Mouse (Mus musculus) activated CD4-positive, CD25-positive, alpha-beta regulatory T cell, adult 4 months (primary cell): ENCODE data around the gene F11r. TPM values are rescaled to one million over a fixed set of nuclear protein-coding genes. Genes with fewer than 3 reads are reported as not detected.

Experiments
- polyA plus RNA-seq, 2 experiments: library from polyadenylated mRNA; unstranded; fragments of 100-300 nt; shearing (Covaris generic); gene quantifications; one replicate each; pipeline ENCODE4 v1.2.1; 2017

Gene F11r
- polyA plus RNA-seq, 2 experiments from 2014 or later, result 0.18 TPM; not detected in 1

Other genes with a start within 250 kb of the F11r start
- gene Pcp4l1, start 241.3 kb upstream of the F11r start, polyA plus RNA-seq, result not detected
- under 1 TPM; 0.40 to 0.66 TPM for gene Nr1i3, start 223.6 kb upstream of the F11r start, polyA plus RNA-seq
- 10 to 100 TPM; 25.1 to 27.8 TPM for gene Tomm40l, start 215.0 kb upstream of the F11r start, polyA plus RNA-seq
- not detected for gene Apoa2, start 212.5 kb upstream of the F11r start, polyA plus RNA-seq
- gene Fcer1g, start 203.2 kb upstream of the F11r start, polyA plus RNA-seq, result 1 to 10 TPM; 1.7 to 4.0 TPM
- gene Adamts4, start 187.1 kb upstream of the F11r start, polyA plus RNA-seq, result under 1 TPM in 1 of 2 experiments, not detected in 1; 0.09 TPM
- 100 to 1,000 TPM; 108 to 141 TPM for gene Ndufs2, start 186.1 kb upstream of the F11r start, polyA plus RNA-seq
- 10 to 100 TPM; 33.1 to 35.7 TPM for gene B4galt3, start 167.2 kb upstream of the F11r start, polyA plus RNA-seq
- 10 to 100 TPM; 53.6 to 58.0 TPM for gene Ppox, start 156.3 kb upstream of the F11r start, polyA plus RNA-seq
- 10 to 100 TPM; 11.8 to 19.8 TPM for gene Usp21, start 149.5 kb upstream of the F11r start, polyA plus RNA-seq
- 100 to 1,000 TPM; 100 to 110 TPM for gene Ufc1, start 142.5 kb upstream of the F11r start, polyA plus RNA-seq
- 10 to 100 TPM; 33.7 to 35.2 TPM for gene Dedd, start 108.4 kb upstream of the F11r start, polyA plus RNA-seq
- 10 to 100 TPM; 26.3 to 29.7 TPM for gene Nit1, start 91.9 kb upstream of the F11r start, polyA plus RNA-seq
- 10 to 100 TPM; 34.7 to 60.5 TPM for gene Pfdn2, start 91.9 kb upstream of the F11r start, polyA plus RNA-seq
- under 1 TPM in 1 of 2 experiments, not detected in 1; 0.48 TPM for gene Klhdc9, start 76.7 kb upstream of the F11r start, polyA plus RNA-seq
- gene Nectin4, start 67.4 kb upstream of the F11r start, polyA plus RNA-seq, result under 1 TPM in 1 of 2 experiments, not detected in 1; 0.09 TPM
- 10 to 100 TPM; 71.7 to 78.8 TPM for gene Arhgap30, start 48.6 kb upstream of the F11r start, polyA plus RNA-seq
- gene Usf1, start 26.2 kb upstream of the F11r start, polyA plus RNA-seq, result 10 to 100 TPM; 41.0 to 43.1 TPM
- 1 to 10 TPM; 5.9 to 10.0 TPM for gene Tstd1, start 18.7 kb upstream of the F11r start, polyA plus RNA-seq
- gene Alyref2, start 65.9 kb downstream of the F11r start, polyA plus RNA-seq, result 10 to 100 TPM in 1 of 2 experiments, 1 to 10 TPM in 1; 8.9 to 11.1 TPM
- not detected for gene Itln1, start 97.8 kb downstream of the F11r start, polyA plus RNA-seq
- 1 to 10 TPM; 1.0 to 1.4 TPM for gene Cd244a, start 121.7 kb downstream of the F11r start, polyA plus RNA-seq
- 10 to 100 TPM; 45.6 to 82.3 TPM for gene Ly9, start 169.9 kb downstream of the F11r start, polyA plus RNA-seq
- gene Slamf7, start 215.5 kb downstream of the F11r start, polyA plus RNA-seq, result 1 to 10 TPM; 4.1 to 9.4 TPM
- gene Cd48, start 244.5 kb downstream of the F11r start, polyA plus RNA-seq, result 100 to 1,000 TPM; 665 to 693 TPM